Mouse (Mus musculus): ENCODE measurements at regions not wholly inside any gene's neighbourhood (a gene's known extent, or its start where the extent isn't known, plus 50 kb on each side); places are given as distances from the start of the nearest gene placed in this dataset.

GRCm38 (mm10) chr1:23491041-23491440, 93.5 kb upstream of the Ogfrl1 start:
- 53% methylated on average over 6 of the region's 6 CpGs for WGBS
- no peak overlapping the region for H3K27ac ChIP-seq (ENCODE audit: low read length)
- H3K36me3 ChIP-seq (ENCODE audit: control insufficient read depth, insufficient read depth, low read length) = no peaks in the 10 kb centered on the region
- H3K4me1 ChIP-seq (ENCODE audit: control insufficient read depth, insufficient read depth, low read length) = peaks cover 9% of the 10 kb centered on the region
- H3K9me3 ChIP-seq (replicated peaks; ENCODE audit: control insufficient read depth, low read length, poor library complexity, severe bottlenecking) = 0 out of 2 replicates have a peak, but pooled peaks cover 4% of the 10 kb centered on the region
- peak; percentile 72; the same call in 1 of the 2 replicates for ATAC-seq
- no peak overlapping the region; the same call in 1 of the 2 replicates for H3K4me3 ChIP-seq (ENCODE audit: low read depth, low read length)
- H3K9ac ChIP-seq (ENCODE audit: low read depth, low read length) = no peak overlapping the region
- H3K4me2 ChIP-seq (ENCODE audit: low read length) = peak overlapping the region; percentile 39; the same call in 1 of the 2 replicates
- H3K27me3 ChIP-seq (ENCODE audit: control insufficient read depth, insufficient read depth, low read depth, low read length) = no peaks in the 10 kb centered on the region

GRCm38 (mm10) chr1:23492981-23493380, 95.4 kb upstream of the Ogfrl1 start:
- Histone ChIP-seq H3K4me2 (ENCODE audit: low read length) (no peak overlapping the region), H3K4me3 (ENCODE audit: low read depth, low read length) (no peak overlapping the region), H3K36me3 (ENCODE audit: control insufficient read depth, insufficient read depth, low read length) (no peaks in the 10 kb centered on the region), H3K27me3 (ENCODE audit: control insufficient read depth, insufficient read depth, low read depth, low read length) (no peaks in the 10 kb centered on the region), H3K9me3 (replicated peaks; ENCODE audit: control insufficient read depth, low read length, poor library complexity, severe bottlenecking) (0 out of 2 replicates have a peak, but pooled peaks cover 4% of the 10 kb centered on the region), H3K9ac (ENCODE audit: low read depth, low read length) (no peak overlapping the region), H3K27ac (ENCODE audit: low read length) (no peak overlapping the region), H3K4me1 (ENCODE audit: control insufficient read depth, insufficient read depth, low read length) (peaks cover 9% of the 10 kb centered on the region)
- ATAC-seq = no peak

GRCm38 (mm10) chr1:23495412-23495811, 97.8 kb upstream of the Ogfrl1 start:
- Histone ChIP-seq H3K27ac (ENCODE audit: low read length) (no peak overlapping the region), H3K9me3 (replicated peaks; ENCODE audit: control insufficient read depth, low read length, poor library complexity, severe bottlenecking) (0 out of 2 replicates have a peak, but pooled peaks cover 4% of the 10 kb centered on the region), H3K4me2 (ENCODE audit: low read length) (no peak overlapping the region), H3K4me1 (ENCODE audit: control insufficient read depth, insufficient read depth, low read length) (peaks cover 8% of the 10 kb centered on the region), H3K4me3 (ENCODE audit: low read depth, low read length) (no peak overlapping the region), H3K36me3 (ENCODE audit: control insufficient read depth, insufficient read depth, low read length) (no peaks in the 10 kb centered on the region), H3K27me3 (ENCODE audit: control insufficient read depth, insufficient read depth, low read depth, low read length) (no peaks in the 10 kb centered on the region), H3K9ac (ENCODE audit: low read depth, low read length) (no peak overlapping the region)
- 54% methylated on average over 4 of the region's 4 CpGs for WGBS
- ATAC-seq = no peak

GRCm38 (mm10) chr1:23520113-23520512, 122.5 kb upstream of the Ogfrl1 start:
- H3K9me3 ChIP-seq (replicated peaks; ENCODE audit: control insufficient read depth, low read length, poor library complexity, severe bottlenecking) = no peaks in the 10 kb centered on the region
- H3K27me3 ChIP-seq (ENCODE audit: control insufficient read depth, insufficient read depth, low read depth, low read length) = no peaks in the 10 kb centered on the region
- no peak overlapping the region for H3K27ac ChIP-seq (ENCODE audit: low read length)
- H3K36me3 ChIP-seq (ENCODE audit: control insufficient read depth, insufficient read depth, low read length) = no peaks in the 10 kb centered on the region
- no peak overlapping the region for H3K4me2 ChIP-seq (ENCODE audit: low read length)
- H3K4me3 ChIP-seq (ENCODE audit: low read depth, low read length) = no peak overlapping the region
- 18% methylated on average over 2 of the region's 2 CpGs for WGBS
- H3K9ac ChIP-seq (ENCODE audit: low read depth, low read length) = no peak overlapping the region
- no peak for ATAC-seq
- H3K4me1 ChIP-seq (ENCODE audit: control insufficient read depth, insufficient read depth, low read length) = no peaks in the 10 kb centered on the region

- Histone ChIP-seq H3K27me3 (ENCODE audit: control insufficient read depth, insufficient read depth, low read depth, low read length) (no peaks in the 10 kb centered on the region), H3K27ac (ENCODE audit: low read length) (no peak overlapping the region)
- ATAC-seq = no peak
Observed at GRCm38 (mm10) chr1:23532659-23533058, 135.1 kb upstream of the Ogfrl1 start.

GRCm38 (mm10) chr1:23536621-23537020, 139.0 kb upstream of the Ogfrl1 start:
- no peak overlapping the region for H3K4me2 ChIP-seq (ENCODE audit: low read length)
- H3K36me3 ChIP-seq (ENCODE audit: control insufficient read depth, insufficient read depth, low read length) = no peaks in the 10 kb centered on the region
- H3K9ac ChIP-seq (ENCODE audit: low read depth, low read length) = no peak overlapping the region
- no peaks in the 10 kb centered on the region for H3K27me3 ChIP-seq (ENCODE audit: control insufficient read depth, insufficient read depth, low read depth, low read length)
- H3K27ac ChIP-seq (ENCODE audit: low read length) = no peak overlapping the region
- no peaks in the 10 kb centered on the region for H3K4me1 ChIP-seq (ENCODE audit: control insufficient read depth, insufficient read depth, low read length)
- 64% methylated on average over 10 of the region's 10 CpGs for WGBS
- no peaks in the 10 kb centered on the region for H3K9me3 ChIP-seq (replicated peaks; ENCODE audit: control insufficient read depth, low read length, poor library complexity, severe bottlenecking)
- ATAC-seq = no peak
- H3K4me3 ChIP-seq (ENCODE audit: low read depth, low read length) = no peak overlapping the region

More at GRCm38 (mm10) chr1:23532659-23533058, 135.1 kb upstream of the Ogfrl1 start:
- H3K36me3 ChIP-seq (ENCODE audit: control insufficient read depth, insufficient read depth, low read length) = no peaks in the 10 kb centered on the region
- no peak overlapping the region for H3K9ac ChIP-seq (ENCODE audit: low read depth, low read length)
- H3K4me2 ChIP-seq (ENCODE audit: low read length) = no peak overlapping the region
- no peaks in the 10 kb centered on the region for H3K4me1 ChIP-seq (ENCODE audit: control insufficient read depth, insufficient read depth, low read length)
- 78% methylated on average over 3 of the region's 3 CpGs for WGBS
- H3K4me3 ChIP-seq (ENCODE audit: low read depth, low read length) = no peak overlapping the region
- no peaks in the 10 kb centered on the region for H3K9me3 ChIP-seq (replicated peaks; ENCODE audit: control insufficient read depth, low read length, poor library complexity, severe bottlenecking)

GRCm38 (mm10) chr1:23538419-23538818, 140.8 kb upstream of the Ogfrl1 start:
- Histone ChIP-seq H3K27ac (ENCODE audit: low read length) (peak overlapping the region; percentile 35), H3K9ac (ENCODE audit: low read depth, low read length) (no peak overlapping the region), H3K27me3 (ENCODE audit: control insufficient read depth, insufficient read depth, low read depth, low read length) (no peaks in the 10 kb centered on the region), H3K4me1 (ENCODE audit: control insufficient read depth, insufficient read depth, low read length) (no peaks in the 10 kb centered on the region), H3K9me3 (replicated peaks; ENCODE audit: control insufficient read depth, low read length, poor library complexity, severe bottlenecking) (no peaks in the 10 kb centered on the region), H3K4me2 (ENCODE audit: low read length) (no peak overlapping the region), H3K36me3 (ENCODE audit: control insufficient read depth, insufficient read depth, low read length) (no peaks in the 10 kb centered on the region), H3K4me3 (ENCODE audit: low read depth, low read length) (no peak overlapping the region)
- WGBS = 35% methylated on average over 6 of the region's 6 CpGs
- ATAC-seq = peak; percentile 65

GRCm38 (mm10) chr1:23540594-23540993, 143.0 kb upstream of the Ogfrl1 start:
- no peaks in the 10 kb centered on the region for H3K9me3 ChIP-seq (replicated peaks; ENCODE audit: control insufficient read depth, low read length, poor library complexity, severe bottlenecking)
- no peaks in the 10 kb centered on the region for H3K27me3 ChIP-seq (ENCODE audit: control insufficient read depth, insufficient read depth, low read depth, low read length)
- H3K9ac ChIP-seq (ENCODE audit: low read depth, low read length) = no peak overlapping the region
- no peak for ATAC-seq
- H3K27ac ChIP-seq (ENCODE audit: low read length) = no peak overlapping the region
- no peak overlapping the region for H3K4me3 ChIP-seq (ENCODE audit: low read depth, low read length)
- H3K4me1 ChIP-seq (ENCODE audit: control insufficient read depth, insufficient read depth, low read length) = no peaks in the 10 kb centered on the region
- H3K36me3 ChIP-seq (ENCODE audit: control insufficient read depth, insufficient read depth, low read length) = no peaks in the 10 kb centered on the region
- no peak overlapping the region for H3K4me2 ChIP-seq (ENCODE audit: low read length)
- WGBS = 66% methylated on average over 7 of the region's 7 CpGs

- Histone ChIP-seq H3K36me3 (ENCODE audit: control insufficient read depth, insufficient read depth, low read length) (no peaks in the 10 kb centered on the region), H3K27ac (ENCODE audit: low read length) (no peak overlapping the region), H3K4me3 (ENCODE audit: low read depth, low read length) (no peak overlapping the region), H3K4me1 (ENCODE audit: control insufficient read depth, insufficient read depth, low read length) (no peaks in the 10 kb centered on the region), H3K27me3 (ENCODE audit: control insufficient read depth, insufficient read depth, low read depth, low read length) (no peaks in the 10 kb centered on the region), H3K9ac (ENCODE audit: low read depth, low read length) (no peak overlapping the region), H3K4me2 (ENCODE audit: low read length) (no peak overlapping the region), H3K9me3 (replicated peaks; ENCODE audit: control insufficient read depth, low read length, poor library complexity, severe bottlenecking) (no peaks in the 10 kb centered on the region)
- ATAC-seq = no peak
- 79% methylated on average over 3 of the region's 3 CpGs for WGBS
Observed at GRCm38 (mm10) chr1:23555794-23556193, 158.2 kb upstream of the Ogfrl1 start.

Measured in midbrain, embryonic 16.5 days (tissue).